Mouse (Mus musculus) spleen, postnatal 4 days (tissue): ENCODE measurements around the gene Gp2.

Source experiments
- DNase-seq, 2 experiments: peaks; one replicate each; pipeline ENCODE4 v3.0.0; 2022; ENCODE audit warnings: low spot score in 2 of 2

Gene Gp2

DNA sequence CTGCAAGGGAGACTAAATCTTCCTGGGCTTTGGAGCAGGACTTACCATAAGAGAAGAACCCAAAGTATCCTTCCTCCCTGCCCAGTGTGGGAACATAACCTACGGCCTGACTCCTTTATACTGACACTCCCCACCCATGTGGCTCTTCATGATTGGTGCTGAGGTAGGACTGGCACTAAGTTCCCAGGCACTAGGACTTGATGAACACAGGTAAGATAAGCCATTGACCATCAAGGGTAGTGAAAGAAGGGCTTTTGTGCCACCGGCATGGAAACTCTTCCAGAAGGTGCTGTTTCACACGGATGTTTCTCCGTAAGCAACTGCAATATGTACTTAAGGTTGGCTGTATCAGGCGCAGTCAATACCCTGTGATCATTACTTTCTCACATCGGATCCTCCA is at the start of gene Gp2:
Gene Gp2, minus strand, starts transcription at position 101 of the 400 bp plus-strand sequence.
- DNase-seq = no peak

DNA sequence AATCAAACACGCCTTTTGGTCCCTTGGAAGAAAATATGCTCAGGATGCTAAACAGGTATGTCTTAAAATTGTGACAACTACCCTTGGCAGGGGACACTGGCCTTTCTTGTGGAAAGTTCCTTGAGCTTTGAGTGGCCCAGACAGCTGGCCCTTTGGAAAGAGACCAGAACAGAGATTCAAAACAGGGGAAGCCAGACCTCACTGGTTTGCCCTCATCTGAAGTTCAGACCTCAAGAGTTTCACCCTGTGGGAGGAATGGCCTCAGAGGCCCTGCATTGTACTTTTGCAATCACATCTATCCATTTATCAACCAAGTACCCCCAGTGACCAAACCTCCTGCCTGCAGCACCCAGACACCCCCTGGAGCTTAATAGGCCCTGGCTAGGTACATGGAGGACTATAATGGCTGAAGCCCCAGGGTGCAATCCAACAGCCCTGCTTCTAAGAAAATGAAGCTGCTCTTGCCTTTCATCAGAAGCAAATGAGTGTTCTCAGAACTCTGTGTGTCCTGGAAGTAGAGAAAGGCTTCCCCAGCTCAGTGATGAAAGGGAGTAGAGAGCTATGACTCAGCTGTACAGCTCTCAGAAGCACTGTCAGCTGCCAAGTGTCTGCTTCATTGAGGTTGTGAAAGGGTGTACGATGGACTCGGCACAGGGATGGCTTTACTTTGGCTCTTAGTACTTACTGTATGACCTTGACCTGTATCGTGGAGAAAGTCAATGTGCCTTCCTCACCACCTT is 31.1 kb upstream of the Gp2 start:
- DNase-seq = no peak

DNA sequence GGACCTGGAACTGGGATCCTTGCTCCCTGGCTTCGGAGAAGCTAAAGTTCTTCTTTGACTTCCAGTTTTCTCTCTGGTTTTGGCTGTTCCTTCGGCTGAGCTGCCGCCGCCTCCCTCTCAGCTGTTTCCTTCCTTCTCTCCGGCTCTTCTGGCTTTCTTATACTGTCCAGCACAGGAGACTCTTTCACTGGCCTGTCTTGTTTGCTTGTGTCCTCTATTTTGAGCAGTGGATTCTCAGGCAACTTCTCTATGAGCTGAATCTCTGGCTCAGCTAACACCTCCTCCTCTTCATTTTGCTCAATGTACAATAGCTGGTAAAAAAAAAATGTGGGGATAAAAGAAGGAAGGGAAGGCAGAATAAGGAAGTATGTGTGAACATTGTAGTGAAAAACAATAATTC is 27.6 kb upstream of the Gp2 start:
- DNase-seq = no peak

DNA sequence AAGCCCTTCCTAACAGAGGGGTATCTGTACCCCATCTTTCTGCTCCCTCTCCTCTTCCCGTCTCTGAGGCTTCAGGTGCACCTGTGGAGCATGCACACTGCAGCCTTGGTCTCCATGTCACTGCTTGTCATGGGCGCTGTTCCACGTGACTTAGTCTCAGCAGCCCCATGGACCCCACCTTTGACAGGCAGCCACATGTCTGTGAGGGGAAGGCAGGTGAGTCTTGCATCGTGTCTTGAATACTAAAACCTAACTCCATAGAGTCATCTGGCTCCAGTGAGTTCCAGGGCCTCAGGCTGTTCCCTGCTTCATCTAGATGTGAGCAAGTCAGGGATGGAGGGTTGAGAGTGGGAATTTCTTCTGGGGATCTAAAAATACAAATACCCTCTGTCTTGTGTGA is 25.1 kb upstream of the Gp2 start:
- no peak for DNase-seq

DNA sequence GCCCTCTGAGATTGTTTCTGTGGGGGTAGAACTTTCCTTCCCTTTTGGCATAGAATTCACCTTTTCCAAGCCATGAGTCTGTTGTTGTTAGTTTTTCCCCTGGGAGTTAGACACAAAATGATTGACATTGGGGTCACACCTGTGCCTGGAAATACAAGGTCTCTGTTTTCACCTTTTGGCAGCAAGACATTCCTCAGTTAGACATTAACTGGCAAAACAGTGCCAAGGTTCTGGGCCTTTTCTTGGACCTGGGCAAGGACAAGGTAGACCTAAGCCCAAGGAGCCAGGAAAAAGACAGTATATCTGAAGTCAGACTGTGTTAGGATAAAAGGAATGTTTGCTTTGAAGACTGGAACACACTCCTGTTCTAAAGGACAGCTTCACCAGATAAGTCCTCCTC is 20.2 kb upstream of the Gp2 start, which contains the start of gene Umod:
Gene Umod, minus strand, starts transcription at position 27 of the 400 bp plus-strand sequence.
- DNase-seq = no peak

DNA sequence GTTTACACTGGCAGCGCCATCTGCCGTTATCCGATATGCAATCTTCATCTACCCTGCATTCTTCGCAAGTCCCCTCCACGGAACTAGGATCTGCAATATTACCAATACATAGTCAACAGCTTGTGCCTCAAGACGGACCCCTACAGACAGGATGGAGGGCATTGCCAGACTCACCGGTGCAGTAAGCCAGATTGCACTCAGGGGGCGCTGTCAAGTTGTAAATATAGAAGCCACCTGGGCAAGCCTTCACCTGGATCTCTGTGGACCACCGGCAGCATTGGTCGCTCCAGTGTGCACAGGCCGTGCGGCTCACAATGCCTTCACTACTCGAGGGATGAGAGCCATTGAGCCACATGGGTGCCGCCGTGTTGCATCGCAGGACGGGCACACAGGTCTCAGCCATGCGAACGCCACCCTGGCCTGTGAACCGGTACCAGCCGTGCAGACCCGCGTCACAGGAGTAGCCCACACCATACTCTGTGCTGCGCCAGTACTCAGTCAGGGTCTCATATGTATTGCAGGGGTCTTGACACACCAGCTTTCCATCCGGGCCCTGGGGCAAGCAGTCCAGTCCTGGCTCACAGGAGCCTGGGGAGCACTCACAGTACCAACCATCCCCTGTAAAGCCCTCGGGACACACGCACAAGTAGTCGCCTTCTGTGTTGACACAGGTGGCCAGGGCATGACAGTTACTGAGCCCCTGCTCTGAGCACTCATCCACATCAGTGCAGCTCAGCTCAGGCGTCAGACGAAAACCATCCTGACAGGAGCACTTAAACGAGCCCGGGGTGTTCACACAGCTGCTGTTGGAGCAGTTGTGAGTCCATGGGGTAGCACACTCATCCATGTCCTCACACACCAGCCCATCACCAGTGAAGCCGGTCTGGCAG is 17.7 kb upstream of the Gp2 start:
- DNase-seq = no peak

DNA sequence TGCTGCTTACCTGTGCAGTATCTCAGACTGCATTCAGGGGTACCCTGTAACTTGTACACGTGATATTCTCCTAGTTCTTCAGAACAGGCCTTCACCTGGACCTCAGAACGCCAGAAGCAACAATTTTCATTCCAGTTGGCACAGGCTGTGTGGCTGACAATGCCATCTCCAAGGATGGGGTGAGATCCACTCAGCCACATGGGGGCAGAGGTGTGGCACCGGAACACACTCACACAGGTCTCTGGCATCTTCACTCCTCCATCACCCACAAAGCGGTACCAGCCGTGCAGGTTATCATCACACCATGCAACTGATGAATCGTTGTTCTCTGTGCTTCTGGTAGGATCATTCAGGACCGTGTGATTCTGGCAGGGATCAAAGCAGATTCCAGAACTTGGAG is 4.9 kb downstream of the Gp2 start:
- no peak for DNase-seq

DNA sequence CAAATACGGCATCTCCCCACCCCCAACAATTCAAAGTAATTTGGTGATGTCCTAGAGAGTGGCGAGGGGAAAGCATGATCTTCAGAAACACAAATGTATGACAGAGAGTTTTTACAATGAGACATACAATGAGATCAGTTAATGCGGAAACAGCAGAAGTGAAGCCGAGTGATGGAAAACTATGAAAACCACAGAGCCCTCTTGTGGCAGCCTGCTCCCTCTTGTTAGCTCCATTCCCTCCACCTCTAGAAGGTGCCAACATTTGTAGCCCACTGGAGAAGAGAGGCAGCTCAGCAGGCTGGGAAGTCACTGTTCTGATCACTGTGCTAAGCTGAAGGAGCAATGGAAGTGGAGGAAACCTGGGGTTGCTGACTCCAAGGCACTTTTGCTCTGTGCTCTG is 15.2 kb downstream of the Gp2 start:
- no peak for DNase-seq

DNA sequence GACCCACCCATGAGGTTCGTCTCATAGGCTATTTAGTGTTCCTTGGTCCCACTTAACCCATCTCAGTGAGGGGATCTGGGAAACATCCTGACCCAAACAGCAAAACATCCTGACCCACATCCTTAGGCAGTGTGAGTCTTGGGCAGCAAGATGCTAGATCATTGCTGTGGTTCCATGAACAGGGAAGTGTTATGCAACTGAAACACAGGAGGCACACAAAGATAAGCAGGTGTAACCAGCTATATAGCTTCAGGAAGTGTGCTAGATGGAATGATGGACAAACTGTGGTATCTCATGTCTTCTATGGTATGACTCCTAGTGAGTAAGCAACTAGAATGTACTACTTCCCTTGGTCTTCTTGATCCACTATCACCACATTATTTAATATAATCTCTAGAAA is 17.1 kb downstream of the Gp2 start:
- DNase-seq = no peak

DNA sequence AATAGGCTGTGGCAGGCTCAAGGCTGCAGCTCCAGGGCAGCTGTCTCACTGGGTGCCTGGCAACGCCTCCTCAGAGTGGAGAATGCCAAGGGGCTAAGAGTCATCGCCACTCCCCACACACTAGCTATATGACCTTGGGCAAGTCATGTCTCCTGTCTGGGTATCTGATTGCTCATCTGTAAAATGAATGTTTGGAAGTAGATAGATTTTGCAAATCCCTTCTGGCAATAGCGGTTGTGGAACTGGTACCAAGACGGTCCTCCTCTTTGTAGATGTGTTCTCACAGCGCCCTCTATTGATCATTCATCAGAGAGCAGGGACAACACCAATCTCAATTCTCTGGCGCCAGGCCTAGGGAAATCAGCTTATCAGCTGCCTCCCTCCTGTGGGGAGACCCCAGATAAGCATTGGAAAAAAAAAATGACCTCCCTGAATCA is 31.9 kb downstream of the Gp2 start:
- DNase-seq = no peak

DNA sequence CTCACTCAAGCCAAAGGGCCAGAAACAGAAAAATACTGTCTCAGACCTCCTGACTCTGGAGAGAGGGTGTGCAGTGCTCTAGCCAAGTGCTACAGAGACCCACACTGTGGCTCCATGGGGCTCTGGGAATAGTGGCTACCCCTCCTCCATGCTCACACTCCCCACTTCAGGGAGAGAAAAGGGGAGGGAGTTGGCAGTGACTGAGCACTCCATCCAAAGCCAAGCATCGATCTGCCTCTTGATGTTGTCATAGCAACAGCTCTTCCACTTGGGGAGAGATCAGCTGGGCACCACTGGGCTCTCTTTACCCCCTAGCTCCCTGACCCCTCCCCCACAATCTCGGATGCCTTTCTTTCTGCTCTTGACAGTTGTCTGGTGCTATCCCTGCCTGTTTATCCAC is 38.4 kb downstream of the Gp2 start:
- DNase-seq = no peak

DNA sequence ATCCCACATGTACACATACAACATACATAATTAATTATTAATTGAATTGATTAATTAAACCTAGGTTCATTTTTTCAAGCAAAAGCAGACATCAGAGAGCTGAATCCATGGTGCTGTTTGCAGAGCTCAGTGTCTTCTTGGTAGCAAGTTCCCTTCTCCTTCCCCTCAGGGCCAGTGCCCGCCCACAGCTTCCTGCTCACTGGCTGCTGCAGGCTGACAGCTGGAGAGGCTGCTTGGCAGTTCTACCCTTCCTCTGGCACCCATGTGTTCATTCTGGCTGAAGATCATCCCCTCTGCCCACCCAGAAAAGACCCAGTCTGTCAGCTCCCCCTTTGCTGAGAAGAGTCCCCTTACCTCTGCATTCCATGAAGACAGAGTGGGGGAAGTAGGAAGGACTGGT is 40.6 kb downstream of the Gp2 start:
- DNase-seq = no peak

DNA sequence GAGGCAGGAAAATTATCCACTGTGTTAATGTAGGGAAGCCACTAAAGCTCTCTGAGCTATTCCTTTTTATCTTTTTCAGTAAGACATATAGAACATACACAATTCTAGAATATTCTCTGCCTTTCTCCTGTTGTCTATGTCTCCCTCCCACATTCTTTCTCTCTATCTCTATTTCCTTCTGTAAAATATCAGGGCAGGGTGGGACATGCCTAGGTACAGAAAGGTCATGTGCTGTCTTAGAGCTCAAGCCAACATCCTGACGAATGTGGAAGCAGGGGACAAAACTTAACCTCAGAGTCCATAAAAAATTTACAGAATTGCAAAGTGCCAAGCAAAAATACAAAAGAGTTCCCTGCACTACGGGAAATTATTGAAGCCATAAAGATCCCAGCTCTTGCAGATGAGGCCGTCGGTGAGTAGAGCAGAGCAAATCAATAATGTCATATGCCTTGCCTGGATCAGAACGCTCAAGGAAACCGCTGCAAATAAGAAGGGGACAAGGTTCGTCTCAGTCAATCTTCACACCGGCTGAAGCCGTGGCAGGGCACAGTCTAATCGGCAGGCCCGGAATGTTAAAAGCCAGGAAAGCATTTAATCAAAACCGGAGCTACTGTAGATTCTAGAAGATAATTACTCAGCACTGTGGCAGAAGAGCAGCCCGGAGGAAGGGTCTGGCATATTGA is 64.9 kb downstream of the Gp2 start:
- no peak for DNase-seq
